Mouse (Mus musculus): ENCODE results near the gene Ppp1r1b.

The Ppp1r1b gene

DNA sequence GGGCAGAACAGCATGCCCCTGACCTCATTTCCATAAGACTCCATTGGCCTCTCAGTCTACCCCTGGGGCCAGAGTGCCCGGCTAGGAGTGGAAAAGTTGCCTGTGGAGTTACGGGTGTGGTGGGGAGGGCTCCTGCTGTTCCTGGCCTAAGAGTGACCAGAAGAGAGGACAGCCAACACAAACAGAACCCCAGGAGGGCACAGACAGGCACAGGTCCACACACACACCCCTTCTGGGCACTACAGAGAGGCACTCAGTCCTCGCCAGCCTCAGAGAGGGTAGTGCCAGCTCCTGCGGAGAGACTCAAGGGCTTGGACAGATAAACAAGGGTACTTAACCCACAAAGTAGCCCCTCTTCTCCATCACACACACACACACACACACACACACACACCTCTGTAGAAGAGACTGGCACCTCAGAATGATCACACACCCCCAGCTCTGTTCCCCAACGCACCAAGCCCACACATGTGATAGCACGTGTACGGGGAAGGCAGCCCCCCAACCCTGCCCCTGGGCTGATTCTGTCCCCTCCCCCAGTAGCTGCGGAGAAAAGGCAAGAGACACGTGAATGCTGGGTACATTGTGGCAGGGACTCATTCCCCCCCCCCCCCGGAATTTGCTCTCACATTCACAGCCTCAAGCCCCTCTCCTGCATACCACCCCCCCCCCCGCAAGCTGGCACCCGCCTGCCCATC is 670 bp upstream of the Ppp1r1b start:
- no peak for DNase-seq (ENCODE audit: low spot score)

DNA sequence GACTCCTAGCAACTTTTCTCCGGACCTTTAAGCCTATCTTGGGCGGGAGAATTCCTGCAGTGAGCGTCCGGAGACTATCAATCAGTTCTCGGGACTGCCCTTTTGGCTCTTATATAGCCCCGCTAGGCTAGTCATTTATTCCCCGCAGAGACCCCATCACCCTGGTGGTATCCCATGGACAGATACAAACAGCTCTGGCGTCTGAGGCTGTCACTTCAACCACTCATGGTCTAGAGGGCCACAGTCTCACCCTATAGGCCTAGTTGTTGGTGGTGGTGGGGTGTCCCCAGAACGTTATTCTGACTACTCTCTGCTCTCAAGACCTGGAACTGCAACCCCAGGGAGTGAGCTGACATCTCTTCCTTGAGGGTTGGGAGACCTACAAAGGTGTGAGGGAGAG is 1.1 kb downstream of the Ppp1r1b start:
- no peak for DNase-seq (ENCODE audit: low spot score)

GRCm38 (mm10) chr11:98352272-98352990 is 4.2 kb downstream of the Ppp1r1b start:
- no peak for DNase-seq (ENCODE audit: low spot score)

DNA sequence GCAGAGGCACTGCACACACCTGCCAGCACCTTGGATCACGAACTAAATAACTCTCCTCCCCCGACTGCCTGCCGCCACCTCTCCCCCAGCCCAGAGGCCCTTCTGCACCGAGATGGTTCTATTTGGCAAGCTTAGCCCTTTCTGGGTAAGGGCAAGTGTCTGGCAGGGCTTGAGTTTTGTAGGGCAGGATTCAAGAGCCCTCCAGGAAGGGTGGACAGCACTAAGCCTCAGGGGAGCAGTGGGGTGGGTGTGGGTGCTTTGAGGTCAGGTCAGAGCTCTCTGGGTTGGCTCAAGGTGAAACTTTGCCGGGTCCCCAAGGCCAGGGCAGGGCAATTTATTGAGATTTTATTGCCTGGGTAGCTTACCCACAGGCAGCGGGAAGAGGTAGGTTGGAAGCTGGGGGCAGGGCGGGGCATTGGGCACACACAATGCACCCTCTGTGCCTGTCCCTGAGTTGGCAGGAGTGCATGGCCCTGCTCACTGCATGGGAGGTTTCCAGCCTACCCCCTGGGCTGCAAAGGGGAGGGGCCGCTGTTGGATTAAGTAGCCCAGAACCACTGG is 5.5 kb downstream of the Ppp1r1b start:
- DNase-seq (ENCODE audit: low spot score) = no peak

DNA sequence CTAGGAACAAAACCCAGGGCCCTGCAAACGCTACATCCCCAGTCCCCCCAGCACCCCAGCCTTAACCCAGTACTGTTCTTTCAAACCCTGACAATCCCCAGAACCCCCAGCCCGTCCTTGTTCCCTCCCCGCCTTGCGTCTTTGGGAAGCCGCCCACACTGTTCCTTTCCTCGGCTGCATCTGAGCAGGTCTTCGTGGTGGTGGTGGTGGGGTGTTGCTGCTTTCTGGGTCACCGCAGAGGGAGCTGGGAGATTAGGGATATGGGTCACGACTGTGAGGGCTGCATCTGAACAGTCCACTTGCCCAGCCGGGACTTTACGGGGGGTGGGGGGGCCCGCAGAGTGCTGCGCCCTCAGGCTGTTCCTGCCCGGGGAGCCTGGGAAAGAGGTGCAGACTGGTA is 6.2 kb downstream of the Ppp1r1b start:
- DNase-seq (ENCODE audit: low spot score) = no peak

- peak; percentile 19 for DNase-seq (ENCODE audit: low spot score)
These were observed 7.6 kb downstream of the Ppp1r1b start for GRCm38 (mm10) chr11:98355732-98356299.

- no peak for DNase-seq (ENCODE audit: low spot score)
These were observed 8.6 kb downstream of the Ppp1r1b start for GRCm38 (mm10) chr11:98356625-98357394.

DNA sequence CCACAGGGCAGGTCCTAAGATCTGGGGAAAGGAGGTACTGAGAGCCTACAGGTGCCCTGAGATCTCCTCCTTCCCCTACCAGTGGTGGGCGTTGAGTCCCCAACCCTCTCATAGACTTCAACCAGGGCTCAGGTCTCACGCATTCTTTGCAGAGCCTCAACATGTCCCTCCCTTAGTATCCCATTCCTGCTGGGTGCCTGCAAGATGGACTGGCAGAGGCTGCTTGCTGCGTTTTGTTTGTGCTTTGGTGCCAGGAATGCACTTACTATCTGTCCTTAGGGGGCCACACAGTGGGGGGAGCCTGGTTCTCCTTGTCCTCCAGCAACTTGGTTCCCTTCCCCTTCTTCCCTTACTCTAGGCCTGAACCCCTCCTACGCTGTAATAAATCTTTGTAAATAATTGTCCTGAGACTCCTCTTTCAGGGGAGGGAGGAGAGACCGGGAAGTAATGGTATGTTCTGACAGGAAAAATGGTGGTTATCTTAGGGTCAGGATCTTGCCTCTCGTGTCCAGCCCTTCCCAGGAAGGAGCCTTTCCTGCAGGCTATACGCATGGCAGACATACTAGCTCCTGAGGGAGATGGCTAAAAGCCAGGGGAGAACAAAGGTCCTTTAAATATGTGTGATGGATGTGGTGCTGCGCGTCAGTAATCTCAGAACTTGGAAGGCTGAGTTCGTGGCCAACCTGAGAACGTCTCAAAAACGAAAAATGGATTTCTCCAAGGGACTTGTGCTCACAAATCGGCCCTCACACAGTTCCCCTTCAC is 9.4 kb downstream of the Ppp1r1b start:
- no peak for DNase-seq (ENCODE audit: low spot score)

GRCm38 (mm10) chr11:98358161-98359083 is 10.2 kb downstream of the Ppp1r1b start, which contains the start of gene Stard3:
Gene Stard3 (plus strand): TSS chr11:98358368.
- peak; percentile 82 for DNase-seq (ENCODE audit: low spot score)

DNA sequence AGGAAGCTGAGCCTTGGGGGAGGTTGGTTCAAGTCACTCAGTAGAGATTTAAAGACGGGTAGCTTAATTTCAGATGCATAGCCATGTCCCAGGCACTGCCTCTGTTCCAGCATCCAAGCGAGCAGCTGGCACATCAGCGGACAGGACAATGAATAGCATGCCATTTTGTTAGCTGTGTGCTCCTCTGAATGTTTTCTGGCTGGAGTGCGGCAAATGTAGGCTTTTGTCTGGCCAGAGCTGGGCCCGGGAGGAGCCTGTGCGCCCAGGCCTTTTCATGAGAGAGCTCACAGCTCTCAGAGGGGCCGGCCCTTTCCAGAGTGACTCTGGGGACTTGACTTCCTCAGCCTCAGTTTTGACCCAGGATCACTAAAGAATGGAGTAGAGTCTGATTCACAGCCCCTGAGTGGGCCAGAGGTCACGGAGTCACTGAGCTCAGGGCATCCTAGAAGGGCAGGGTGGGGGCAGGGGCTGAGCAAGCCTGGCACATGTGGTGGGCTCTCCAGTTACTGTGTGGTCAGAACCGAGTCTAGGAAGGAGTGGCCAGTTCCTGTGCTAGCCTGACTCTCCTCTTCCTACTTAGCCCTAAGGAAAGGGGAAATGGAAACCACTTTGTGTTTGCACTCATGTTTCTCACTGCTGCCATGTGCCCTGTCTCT is 12.8 kb downstream of the Ppp1r1b start:
- no peak for DNase-seq (ENCODE audit: low spot score)

- no peak for DNase-seq (ENCODE audit: low spot score)
These were observed 15.6 kb downstream of the Ppp1r1b start for GRCm38 (mm10) chr11:98363817-98364216.

GRCm38 (mm10) chr11:98364410-98364809 is 16.2 kb downstream of the Ppp1r1b start:
- no peak for DNase-seq (ENCODE audit: low spot score)

- DNase-seq (ENCODE audit: low spot score) = no peak
These were observed 18.1 kb downstream of the Ppp1r1b start for GRCm38 (mm10) chr11:98366290-98366689.

- DNase-seq (ENCODE audit: low spot score) = no peak
These were observed 19.1 kb downstream of the Ppp1r1b start for GRCm38 (mm10) chr11:98367171-98367862.

GRCm38 (mm10) chr11:98367863-98368186 is 19.6 kb downstream of the Ppp1r1b start:
- DNase-seq (ENCODE audit: low spot score) = no peak

GRCm38 (mm10) chr11:98369337-98369736 is 21.1 kb downstream of the Ppp1r1b start:
- DNase-seq (ENCODE audit: low spot score) = no peak

DNA sequence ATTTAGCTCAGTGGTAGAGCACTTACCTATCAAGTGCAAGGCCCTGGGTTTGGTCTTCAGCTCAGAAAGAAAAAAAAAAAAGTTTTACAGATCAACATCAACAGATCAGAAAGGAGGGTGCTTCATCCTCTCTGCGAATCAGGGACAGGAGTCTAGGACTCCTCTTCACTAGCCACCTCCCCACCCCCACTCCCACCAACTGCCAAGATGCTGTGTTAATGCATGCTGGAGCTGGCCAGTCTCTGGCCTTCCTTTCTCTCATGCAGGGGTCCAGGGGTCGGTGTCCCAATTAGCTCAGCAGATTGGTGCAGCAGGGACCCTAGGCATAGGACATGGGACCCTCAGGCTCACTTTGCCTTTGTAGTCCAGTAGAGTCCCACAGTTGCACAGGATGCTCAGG is 22.4 kb downstream of the Ppp1r1b start:
- no peak for DNase-seq (ENCODE audit: low spot score)

DNA sequence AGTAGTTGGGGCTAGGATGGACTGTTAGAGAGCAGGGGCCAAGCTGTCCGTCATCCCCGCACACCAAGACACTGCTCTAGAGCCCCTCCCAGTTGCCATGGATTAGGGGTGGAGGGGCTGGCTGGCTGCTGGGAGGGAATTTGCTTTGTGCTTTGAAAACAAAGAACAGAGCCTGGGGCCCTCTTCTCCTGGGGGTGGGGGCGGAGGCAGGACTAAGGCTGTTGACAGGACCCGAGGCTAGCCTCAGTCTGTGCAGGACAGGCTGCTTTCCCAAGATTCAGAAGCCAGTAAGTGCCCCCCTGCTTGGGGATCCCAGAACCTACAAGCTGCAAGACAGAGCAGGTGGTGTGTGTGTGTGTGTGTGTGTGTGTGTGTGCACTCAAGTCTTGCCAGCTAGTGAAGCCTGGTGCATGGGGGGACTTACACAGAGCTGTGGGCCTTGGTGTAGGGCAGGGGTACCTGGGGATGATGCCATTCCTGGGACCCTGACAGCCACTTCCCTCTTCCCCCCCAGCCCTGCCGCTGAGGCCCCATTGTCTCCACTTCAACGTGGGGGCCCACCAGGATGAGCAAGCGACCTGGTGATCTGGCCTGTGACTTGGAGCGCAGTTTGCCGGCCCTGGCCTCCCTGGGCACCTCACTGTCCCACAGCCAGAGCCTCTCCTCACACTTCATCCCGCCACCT is 23.5 kb downstream of the Ppp1r1b start:
- no peak for DNase-seq (ENCODE audit: low spot score)

DNA sequence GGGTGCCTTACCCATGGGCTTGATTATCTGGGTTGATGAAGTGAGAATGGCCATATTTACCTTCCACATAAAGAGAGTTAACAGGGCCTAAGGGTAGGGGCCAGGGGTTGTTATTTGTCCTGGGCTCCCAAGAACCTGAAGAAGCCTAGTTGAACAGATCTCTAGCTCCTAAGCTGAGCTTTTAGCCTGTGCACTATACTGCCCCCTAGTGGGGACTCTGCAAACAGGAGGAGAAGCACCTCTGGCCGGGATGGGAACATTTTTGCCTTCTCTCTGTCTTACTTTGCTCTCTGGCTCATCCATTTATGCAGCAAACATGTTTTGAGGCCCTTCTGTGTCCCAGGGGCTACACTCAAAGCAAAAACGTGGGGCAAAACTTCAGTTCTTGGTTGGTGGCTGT is 24.2 kb downstream of the Ppp1r1b start:
- peak; percentile 53 for DNase-seq (ENCODE audit: low spot score)
